Mouse (Mus musculus) left cerebral cortex, postnatal 10 days (tissue): ENCODE measurements around the gene Exosc1. TPM values are rescaled to one million over a fixed set of nuclear protein-coding genes. Genes with fewer than 3 reads are reported as not detected.

Experiments
- DNase-seq, 2 experiments: peaks; one replicate each; pipeline ENCODE4 v3.0.0; 2021 to 2022; ENCODE audit warnings: low spot score in 2 of 2, mixed read lengths in 1 of 2; ENCODE audit errors: extremely low spot score in 1 of 2
- intact Hi-C: fragments of 180-260 bp; cut with DNase I; formaldehyde crosslinking; loops from one replicate; pipeline ENCODE4 v1.15.1; 2025
- total RNA-seq, 2 experiments: library from RNA; stranded (reverse); gene quantifications; 2 replicates each; pipeline ENCODE4 v1.2.3; 2021

Gene Exosc1
- 10 to 100 TPM; 23.7 to 29.0 TPM for total RNA-seq

- intact Hi-C loops = no loop called here
- peak; percentile 98 to 99 for DNase-seq
These were observed at the start of gene Exosc1, which contains the start of gene Zdhhc16 for GRCm38 (mm10) chr19:41933179-41934086. Exosc1 (minus strand) TSS chr19:41933423. Zdhhc16 (plus strand) TSS chr19:41933480.

GRCm38 (mm10) chr19:41982791-41983150 lies 49.5 kb upstream of the Exosc1 start:
- intact Hi-C loops = loop anchor here (5.0 kb wide), 1 partner anchor 40 kb away; no protein-coding TSS in a partner anchor
- DNase-seq = no peak

GRCm38 (mm10) chr19:41981931-41982790 lies 48.9 kb upstream of the Exosc1 start:
- peak; percentile 21 to 83 for DNase-seq
- intact Hi-C loops = loop anchor here (5.0 kb wide), 1 partner anchor 40 kb away; no protein-coding TSS in a partner anchor

- intact Hi-C loops = loop anchor here (5.0 kb wide), 1 partner anchor 41 kb away; no protein-coding TSS in a partner anchor
- no peak for DNase-seq
These were observed 48.3 kb upstream of the Exosc1 start, which contains the start of gene Ubtd1 for GRCm38 (mm10) chr19:41981595-41981927. Ubtd1 (plus strand) TSS chr19:41981763.

GRCm38 (mm10) chr19:41980819-41981594 lies 47.8 kb upstream of the Exosc1 start, which contains the start of gene Mms19:
Mms19 (minus strand) TSS chr19:41981157.
- intact Hi-C loops = loop anchor here (5.0 kb wide), 1 partner anchor 41 kb away; no protein-coding TSS in a partner anchor
- peak; percentile 98 to 99 for DNase-seq

- intact Hi-C loops = loop anchor here (5.0 kb wide), 1 partner anchor 42 kb away; no protein-coding TSS in a partner anchor
- DNase-seq = peak; percentile 23 to 52
These were observed 47.2 kb upstream of the Exosc1 start for GRCm38 (mm10) chr19:41980422-41980818.

- intact Hi-C loops = no loop called here
- peak; percentile 32 to 37 for DNase-seq
These were observed 40.9 kb upstream of the Exosc1 start for GRCm38 (mm10) chr19:41973891-41974794.

GRCm38 (mm10) chr19:41969618-41970017 lies 36.4 kb upstream of the Exosc1 start:
- no peak for DNase-seq
- intact Hi-C loops = no loop called here

GRCm38 (mm10) chr19:41953574-41953973 lies 20.4 kb upstream of the Exosc1 start:
- intact Hi-C loops = no loop called here

GRCm38 (mm10) chr19:41952287-41952686 lies 19.1 kb upstream of the Exosc1 start:
- intact Hi-C loops = no loop called here
- no peak for DNase-seq

More at GRCm38 (mm10) chr19:41953574-41953973, 20.4 kb upstream of the Exosc1 start:
- DNase-seq = no peak

- DNase-seq = no peak
- intact Hi-C loops = no loop called here
These were observed 10.6 kb upstream of the Exosc1 start for GRCm38 (mm10) chr19:41943841-41944240.

- no peak for DNase-seq
- intact Hi-C loops = no loop called here
These were observed 5.3 kb upstream of the Exosc1 start for GRCm38 (mm10) chr19:41938539-41938938.

GRCm38 (mm10) chr19:41935921-41936320 lies 2.7 kb upstream of the Exosc1 start:
- intact Hi-C loops = no loop called here
- no peak for DNase-seq

- DNase-seq = no peak
- intact Hi-C loops = no loop called here
These were observed 901 bp upstream of the Exosc1 start for GRCm38 (mm10) chr19:41934124-41934523.

GRCm38 (mm10) chr19:41932686-41933085 lies 537 bp downstream of the Exosc1 start:
- intact Hi-C loops = no loop called here
- DNase-seq = peak in 1 of 2 experiments; percentile 29

- DNase-seq = no peak
- intact Hi-C loops = no loop called here
These were observed 12.7 kb downstream of the Exosc1 start for GRCm38 (mm10) chr19:41920412-41921067.

GRCm38 (mm10) chr19:41919471-41919870 lies 13.8 kb downstream of the Exosc1 start:
- intact Hi-C loops = no loop called here
- no peak for DNase-seq
